Mouse (Mus musculus): ENCODE data around the gene Mgat5.

The Mgat5 gene

GRCm38 (mm10) chr1:127204817-127205485 lies at the start of gene Mgat5:
TSS of gene Mgat5 (plus strand) at chr1:127205015.
- peak; percentile 84 for DNase-seq

DNA sequence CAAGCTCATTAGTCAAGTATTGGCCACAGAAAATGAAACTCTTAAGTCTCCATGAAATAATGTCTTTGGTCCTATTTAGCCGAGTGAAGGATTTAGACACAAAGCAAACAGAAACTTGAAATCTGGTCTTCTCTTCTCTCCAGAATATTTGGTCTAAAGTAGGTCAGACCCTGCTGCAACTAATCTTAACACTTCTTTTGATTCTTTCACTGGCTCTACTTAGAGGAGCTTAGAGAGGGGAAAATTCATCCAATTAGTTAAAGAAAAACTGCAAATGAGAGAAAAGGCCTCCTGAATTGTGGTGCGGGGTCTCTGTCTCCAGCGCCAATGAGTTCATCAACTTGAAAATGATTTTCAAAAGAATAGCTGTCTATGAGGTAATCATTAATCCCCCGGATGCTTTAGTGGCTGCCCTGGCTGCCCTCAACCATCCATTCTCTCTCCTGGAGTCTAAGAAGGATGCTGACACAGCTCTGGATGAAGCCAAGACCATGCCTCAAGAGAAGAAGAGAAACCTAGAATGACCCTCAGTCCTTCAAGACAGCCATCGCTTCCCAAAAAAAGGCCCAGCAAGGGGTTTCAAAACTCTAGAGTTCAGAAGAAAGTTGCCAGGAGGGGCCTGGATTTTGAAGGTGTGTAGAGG lies 44.6 kb upstream of the Mgat5 start:
- DNase-seq: no peak

DNA sequence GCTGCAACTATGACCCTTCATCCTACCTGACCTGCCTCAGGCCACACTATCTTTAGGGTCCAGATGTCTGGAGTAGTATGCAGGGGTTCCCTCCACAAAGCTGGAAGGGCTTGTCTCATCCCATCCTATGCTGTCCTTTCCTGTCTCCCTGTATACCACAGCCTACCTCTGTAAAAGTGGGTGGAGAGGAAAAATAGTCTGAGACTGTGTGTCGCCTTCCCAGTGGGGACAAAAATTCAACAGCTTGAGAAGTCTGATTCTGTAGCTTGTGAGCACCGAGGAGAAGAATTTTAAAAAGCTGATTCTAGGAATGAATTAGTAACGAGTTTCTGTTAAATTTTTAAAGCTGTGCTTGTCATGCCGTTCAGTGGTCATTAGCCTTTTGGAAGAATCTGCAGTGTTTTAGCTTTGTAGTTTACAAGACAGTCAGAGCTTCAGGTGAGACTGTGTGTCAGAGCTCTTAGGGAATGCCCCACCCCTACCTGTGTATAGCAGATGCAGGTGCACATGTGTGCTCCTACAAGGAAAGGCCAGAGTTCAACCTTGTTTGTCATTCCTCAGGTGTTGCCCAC lies 40.1 kb upstream of the Mgat5 start:
- no peak for DNase-seq

DNA sequence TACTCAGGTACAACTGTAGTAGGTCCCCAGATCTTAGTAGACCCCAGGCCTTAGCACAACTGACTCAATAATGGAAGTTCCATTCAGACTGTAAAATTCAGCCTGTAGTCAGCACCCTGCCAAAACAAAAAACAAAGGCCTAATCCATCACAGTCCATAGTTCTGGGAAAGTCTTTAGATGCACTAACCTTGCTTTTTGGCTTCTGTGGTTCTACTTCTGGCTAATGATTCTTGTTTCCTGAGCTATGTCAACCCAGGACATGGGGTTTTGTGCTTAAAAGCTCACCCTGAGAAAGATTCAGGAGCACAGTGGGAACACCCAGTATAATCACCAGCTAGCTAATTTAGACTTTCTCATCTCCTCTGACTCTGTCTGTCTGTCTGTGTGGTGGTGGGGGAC lies 38.3 kb upstream of the Mgat5 start:
- DNase-seq: no peak

GRCm38 (mm10) chr1:127167586-127167985 lies 37.2 kb upstream of the Mgat5 start:
- DNase-seq: no peak

DNA sequence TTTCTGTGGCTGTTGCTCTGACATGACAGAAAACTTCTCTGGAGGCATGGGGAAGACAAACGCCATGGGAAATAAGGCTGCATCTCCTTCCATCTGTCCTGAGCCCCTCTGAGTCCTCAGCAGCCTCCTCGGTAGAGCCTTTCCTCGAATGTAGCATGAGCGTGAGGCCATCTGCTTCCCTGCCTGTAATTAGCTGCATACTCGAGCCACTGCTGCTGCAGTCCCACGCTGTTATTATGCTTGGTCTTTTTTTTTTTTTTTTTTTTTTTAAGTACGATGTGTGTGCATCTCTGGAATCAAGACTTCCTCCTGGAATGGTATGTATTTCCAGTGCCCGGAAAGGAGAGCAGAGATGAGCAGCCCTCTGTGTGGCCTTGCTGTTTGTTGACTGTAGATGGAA lies 36.6 kb upstream of the Mgat5 start:
- no peak for DNase-seq

GRCm38 (mm10) chr1:127169516-127169915 lies 35.3 kb upstream of the Mgat5 start:
- no peak for DNase-seq

DNA sequence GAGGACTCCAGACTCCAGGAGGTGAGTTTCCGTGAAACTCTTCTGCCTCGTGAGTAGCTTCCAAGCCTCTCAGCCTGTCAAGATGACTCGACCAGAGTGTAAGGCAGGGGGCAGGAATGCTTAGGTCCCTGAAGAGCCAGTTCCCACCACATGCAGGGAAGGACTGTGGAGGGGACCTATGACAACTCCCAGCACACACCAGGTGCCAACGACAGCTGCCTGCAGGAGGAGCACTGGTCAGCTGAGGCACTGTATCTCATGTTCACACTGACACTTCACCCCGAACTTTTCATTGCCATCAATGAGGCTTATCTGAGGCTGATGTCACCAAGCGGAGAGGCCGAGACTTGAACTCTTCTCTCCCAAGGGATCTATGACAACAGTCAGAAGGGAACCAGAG lies 33.5 kb upstream of the Mgat5 start:
- no peak for DNase-seq

DNA sequence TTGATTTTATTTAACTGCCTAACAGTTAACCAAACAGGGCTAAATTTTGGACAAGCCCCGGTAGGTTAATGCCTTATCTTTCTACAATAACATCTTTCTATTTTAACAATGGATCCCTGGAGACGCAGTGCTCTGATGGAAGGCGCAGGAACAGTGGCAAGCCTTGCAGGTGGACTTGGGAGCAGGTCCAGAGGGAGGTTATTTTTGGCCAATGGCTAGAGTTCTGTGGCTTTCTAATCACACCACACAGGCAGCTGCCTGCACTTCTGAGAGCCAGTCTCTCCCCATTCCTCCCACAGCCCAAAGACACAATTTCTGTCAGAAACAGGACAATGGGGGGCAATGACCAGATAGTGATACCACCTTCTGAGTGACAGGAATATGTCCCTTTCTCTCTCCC lies 31.4 kb upstream of the Mgat5 start:
- no peak for DNase-seq

DNA sequence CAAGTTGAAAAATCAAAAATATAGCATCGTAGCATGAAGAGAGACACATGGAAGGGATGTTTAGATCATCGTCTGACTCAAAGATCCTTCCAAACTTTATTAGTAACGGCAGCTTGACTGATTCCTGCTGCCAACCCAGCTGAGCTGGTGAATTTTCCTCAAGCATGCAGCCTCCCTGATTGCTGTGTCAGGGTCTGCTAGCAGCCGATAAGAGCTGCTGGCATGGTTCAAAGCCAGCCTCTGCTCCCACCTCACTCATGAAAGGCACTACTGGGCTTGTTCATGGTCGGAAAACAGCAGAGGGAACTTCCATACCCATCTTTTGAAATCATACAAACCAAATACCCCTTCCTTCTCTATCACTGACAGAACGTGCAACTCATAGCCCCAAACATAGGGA lies 12.4 kb upstream of the Mgat5 start:
- DNase-seq: no peak

- DNase-seq: no peak
Observed at GRCm38 (mm10) chr1:127199186-127199585, 5.6 kb upstream of the Mgat5 start.

GRCm38 (mm10) chr1:127202360-127202759 lies 2.5 kb upstream of the Mgat5 start:
- no peak for DNase-seq

GRCm38 (mm10) chr1:127203231-127203764 lies 1.5 kb upstream of the Mgat5 start:
- peak; percentile 73 for DNase-seq

- DNase-seq: peak; percentile 37
Observed at GRCm38 (mm10) chr1:127205501-127206019, 745 bp downstream of the Mgat5 start.

- DNase-seq: peak; percentile 44
Observed at GRCm38 (mm10) chr1:127206020-127206641, 1.3 kb downstream of the Mgat5 start.

- no peak for DNase-seq
Observed at GRCm38 (mm10) chr1:127206881-127207555, 2.2 kb downstream of the Mgat5 start.

GRCm38 (mm10) chr1:127208167-127208566 lies 3.4 kb downstream of the Mgat5 start:
- DNase-seq: no peak

DNA sequence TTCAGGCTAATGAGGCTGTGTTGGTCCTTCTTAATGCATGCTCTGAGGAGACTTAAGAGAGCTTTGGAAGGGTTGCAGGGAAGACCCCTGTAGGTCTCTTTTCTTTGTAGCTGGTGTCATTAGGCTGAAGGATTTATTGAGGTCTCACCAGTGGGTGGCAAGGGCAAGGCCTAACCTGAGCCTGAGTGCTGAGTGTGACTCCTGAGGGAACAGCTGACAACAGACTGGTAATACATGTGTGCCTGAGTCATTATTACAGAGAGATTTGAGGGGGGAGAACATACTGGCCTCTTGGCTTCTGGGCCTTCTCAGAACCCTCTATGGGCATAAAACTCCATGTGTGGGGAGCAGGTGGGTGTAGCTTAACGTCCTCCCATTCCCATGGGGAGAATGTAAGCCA lies 8.0 kb downstream of the Mgat5 start:
- no peak for DNase-seq

GRCm38 (mm10) chr1:127213434-127213833 lies 8.6 kb downstream of the Mgat5 start:
- no peak for DNase-seq

DNA sequence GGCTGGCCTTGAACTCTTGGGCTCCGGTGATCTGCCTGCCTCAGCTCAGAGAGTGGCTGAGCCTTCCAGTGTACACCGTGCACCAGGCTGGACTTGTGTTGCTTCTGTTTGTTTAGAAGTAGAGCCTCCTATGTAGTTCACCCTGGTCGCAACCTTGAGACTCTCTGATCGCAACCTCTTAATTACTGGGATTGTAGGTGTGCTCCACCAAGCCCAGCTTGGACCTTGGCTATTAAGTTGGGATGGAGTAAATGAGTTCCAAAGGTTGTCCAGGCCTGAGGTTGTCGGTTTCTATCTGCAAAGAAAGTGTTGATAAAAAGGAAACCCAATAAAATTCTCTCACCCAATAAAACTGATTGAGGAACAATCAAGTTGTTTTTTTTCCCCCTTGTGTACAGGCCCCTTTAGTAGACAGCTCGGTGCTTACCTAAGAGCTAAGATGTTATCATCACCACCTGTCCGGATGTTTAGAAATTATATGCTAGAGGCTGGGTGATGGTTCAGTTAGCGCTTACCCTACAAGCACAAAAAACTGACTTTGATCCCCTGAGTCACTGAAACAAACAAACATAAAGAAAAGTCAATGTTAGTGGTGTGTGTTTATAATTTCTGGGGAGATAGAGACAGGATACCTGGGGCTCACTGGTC lies 9.9 kb downstream of the Mgat5 start:
- DNase-seq: no peak

DNA sequence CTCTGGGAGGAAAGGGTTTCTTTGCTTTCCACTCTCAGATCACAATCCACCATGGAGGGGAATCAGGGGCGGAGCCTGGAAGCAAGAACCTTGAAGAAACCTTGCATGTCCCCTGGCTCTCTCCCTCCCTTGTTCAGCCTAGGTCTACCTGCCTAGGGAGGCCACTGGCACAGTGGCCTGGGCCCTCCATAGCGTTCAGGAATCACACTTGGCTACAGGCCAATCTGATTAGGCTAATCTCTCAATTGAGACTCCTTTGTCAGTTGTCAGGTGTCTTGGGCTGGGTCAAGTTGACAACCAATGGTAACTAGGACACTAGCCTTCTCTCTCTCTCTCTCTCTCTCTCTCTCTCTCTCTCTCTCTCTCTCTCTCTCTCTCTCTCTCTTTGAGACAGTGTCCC lies 12.2 kb downstream of the Mgat5 start:
- DNase-seq: no peak

GRCm38 (mm10) chr1:127217665-127218064 lies 12.8 kb downstream of the Mgat5 start:
- DNase-seq: no peak
